Mouse (Mus musculus) natural killer cell, adult 2 months (primary cell): ENCODE data around the gene Pnpla2.
A peak's percentile ranks its signal among the peaks of the same experiment; 100 is the strongest.
"Not testable (repeated sequence)": the region's sequence is repeated elsewhere in the genome, so short reads cannot be mapped to it uniquely, and the experiment has no call there.

Experiments
- DNase-seq, 2 experiments: peaks; one replicate each; pipeline ENCODE4 v3.0.0; 2022; ENCODE audit warnings: low spot score in 2 of 2

Gene Pnpla2

DNA sequence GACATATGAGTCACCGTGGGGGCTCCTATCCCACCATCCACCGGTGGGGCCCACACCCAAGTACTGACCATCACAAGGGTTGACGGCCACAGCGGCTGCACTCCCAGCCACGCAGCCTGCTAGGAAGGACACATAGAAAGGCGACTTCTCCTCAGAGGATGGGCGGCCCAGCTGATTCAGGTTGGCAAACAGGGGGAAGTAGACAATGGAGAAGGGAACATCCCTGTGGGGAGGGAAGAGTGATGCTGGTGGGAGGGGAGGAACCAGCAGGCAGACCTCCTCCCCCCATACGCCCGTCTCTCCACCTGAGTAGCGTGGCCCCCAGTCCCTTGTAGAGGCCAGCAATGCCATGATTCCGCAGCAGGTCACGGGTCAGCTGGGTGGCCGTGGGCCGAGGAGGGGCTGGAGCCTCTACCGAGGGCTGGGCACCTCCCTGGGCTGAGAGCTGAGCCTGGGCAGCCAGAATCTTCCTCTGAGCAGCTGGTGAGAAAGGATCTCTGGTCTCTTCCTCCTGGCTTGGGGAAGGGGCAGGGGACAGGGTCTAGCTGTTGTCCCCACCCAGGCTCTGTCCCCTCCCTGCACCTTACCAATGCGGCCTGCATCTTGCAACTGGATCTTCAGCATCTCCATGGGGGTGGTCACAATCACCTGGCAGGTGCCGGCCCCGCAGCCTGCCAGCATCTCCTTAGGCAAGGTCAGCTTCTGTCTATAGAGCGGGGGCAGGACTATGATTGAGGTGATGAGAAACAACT, 23.4 kb upstream of the Pnpla2 start:
- no peak for DNase-seq

DNA sequence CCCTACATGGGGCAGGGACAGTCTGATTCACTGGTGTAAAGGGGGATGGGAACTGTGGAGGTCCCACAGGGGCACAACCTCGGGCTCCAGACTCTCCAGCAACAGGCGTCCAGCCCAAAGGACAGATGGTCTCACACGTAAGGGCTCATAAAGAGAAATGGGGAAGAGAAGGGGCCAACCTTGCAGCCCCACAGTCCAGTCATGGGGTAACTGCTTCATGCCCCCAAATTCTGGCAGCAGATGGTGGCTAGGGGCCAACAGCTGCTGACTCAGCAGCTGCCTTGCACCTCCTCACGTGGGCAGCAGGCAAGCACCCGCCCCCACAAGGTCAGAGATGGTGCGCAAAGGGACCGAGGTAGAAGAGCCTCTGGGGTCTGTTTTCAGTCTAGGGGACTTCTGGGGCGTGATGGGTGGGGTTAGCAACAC, 22.8 kb upstream of the Pnpla2 start:
- no peak for DNase-seq

- DNase-seq = no peak
Measured at GRCm38 (mm10) chr7:141432741-141433516, 22.1 kb upstream of the Pnpla2 start.

GRCm38 (mm10) chr7:141433517-141434400, 21.2 kb upstream of the Pnpla2 start:
- no peak for DNase-seq

GRCm38 (mm10) chr7:141434464-141434863, 20.5 kb upstream of the Pnpla2 start:
- no peak for DNase-seq

DNA sequence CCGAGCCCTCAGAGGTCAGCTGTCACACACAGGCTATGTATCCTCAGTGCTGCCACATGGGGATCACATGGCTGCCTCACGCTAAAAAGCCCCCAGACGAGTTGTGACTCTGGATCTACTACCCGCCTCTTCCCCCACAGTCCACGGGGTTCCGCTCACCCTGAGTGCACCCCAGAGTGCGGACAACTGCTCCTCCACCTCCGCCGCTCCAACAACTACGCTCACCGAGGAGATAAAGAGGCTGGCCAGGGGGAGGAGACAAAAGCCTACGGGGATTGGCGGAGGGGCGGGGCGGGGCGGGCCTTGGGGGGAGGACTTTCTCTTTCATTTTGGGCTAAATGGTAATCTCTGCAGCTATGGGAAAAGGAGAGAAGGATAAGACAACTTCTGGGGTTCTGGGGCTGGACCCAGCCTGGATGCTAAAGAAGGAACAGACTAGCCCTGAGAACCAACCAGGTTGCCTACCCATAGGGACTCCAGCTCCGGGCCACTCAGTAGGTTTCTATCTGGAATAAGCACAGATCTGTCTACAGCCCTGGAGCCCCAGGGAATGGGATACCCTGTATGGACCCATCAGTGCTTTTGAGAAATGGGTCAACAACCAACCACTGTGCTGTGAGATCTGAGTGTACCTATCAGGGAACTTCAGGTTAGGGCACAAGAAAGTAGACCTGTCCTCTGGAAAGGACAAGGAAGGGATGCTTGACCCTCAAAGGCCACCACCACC, 19.7 kb upstream of the Pnpla2 start:
- DNase-seq = peak; percentile 49 to 54

GRCm38 (mm10) chr7:141435856-141436522, 19.0 kb upstream of the Pnpla2 start:
- no peak for DNase-seq

DNA sequence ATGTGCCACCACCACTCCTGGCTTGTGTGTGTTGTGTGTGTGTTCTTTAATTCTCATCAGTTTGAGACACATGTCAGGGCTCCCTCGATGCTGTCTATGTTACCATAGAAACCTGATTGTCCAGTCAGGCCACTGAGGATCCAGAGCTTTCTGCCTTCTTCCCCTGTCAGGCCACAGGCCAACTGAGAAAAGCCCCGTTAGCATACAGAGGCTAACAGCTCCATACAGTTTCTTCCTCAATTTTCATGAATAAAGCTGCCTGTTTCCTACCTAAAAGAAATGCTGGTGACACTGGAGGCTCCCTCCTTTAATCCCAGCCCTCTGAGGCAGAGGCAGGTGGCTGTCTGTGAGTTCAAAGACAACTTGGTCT, 18.5 kb upstream of the Pnpla2 start:
- no peak for DNase-seq

DNA sequence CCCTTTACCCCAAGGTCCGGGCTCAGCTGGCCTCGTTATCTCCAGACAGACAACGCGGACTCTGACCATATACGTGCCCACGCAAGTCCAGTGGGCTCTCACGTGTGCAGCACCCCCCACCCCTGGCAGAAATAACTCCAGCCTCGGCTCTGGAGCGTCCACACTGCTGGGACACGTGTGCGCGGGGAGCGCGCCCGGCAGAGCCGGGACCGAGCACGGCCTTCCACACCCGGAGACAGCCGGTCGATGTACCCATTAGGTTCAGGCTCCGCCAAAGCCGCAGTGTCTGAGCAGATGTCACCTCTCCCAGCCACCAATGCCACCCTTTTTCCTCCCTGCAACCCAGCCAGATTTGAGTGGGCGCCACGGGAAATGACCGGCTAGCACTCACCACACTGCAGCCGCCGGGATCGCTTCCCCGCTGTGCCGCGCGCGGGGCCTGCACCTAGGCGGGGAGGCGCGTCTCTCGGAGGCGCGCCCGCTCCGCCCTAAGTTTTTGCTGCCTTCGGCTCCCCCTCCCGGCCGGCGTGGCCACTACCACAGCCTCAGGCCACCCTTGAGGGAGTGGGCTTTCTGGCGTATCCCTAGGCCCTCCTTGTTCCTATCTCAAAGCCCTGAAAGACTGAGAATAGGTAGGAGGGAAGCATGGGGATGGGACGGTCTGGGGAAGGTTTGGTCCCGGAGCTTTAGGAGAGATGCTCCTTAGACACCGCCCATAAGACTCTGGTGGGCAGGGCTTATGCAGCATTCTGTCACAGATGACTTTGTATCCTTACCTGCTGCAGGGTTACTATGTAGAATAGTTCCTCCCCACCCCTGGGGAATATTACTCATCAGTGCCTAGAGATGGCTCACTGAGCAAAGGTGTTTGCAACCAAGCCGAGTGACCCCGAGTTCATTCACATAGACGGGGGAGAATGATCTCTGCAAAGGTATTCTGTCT, 17.5 kb upstream of the Pnpla2 start, which contains the start of gene Slc25a22:
Slc25a22 (minus strand) TSS at position 715 of the 943 bp plus-strand sequence.
- DNase-seq = peak; percentile 69 to 79

DNA sequence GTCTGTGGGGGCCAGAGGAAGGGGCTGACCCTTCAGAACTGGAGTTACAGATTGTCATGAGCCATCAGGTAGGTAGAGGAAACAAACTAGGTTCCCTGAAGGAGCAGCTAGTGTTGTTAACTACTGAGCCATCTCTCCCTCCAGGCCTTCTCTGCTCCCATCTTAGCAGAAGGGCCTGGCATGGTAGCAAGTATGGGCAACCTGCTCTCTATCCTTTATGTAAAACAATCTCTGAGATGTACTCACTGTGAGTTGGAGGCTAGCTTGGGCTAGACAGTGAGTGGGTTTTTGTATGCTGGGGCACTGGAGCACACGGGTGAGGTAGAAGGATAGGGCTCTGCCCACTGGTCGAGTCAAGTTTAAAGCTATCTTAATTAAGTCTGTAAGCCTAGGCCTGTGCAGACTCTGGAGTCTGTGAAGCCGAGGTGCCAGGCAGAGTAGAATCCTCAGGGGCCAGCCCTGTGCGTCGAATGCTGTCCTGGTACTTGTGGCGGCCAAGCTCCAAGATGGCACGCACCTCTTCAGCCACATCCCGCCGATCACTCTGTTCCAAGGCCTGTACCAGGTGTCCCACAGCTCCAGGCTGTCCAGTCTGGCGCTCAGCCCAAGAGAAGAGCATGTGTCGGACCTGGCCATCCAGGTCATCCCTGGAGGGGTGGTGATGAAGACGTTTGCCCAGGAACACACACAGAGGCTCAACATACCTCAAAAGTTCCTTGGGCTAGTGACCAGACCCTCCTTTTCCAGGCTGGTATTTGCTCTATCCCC, 16.6 kb upstream of the Pnpla2 start:
- no peak for DNase-seq

DNA sequence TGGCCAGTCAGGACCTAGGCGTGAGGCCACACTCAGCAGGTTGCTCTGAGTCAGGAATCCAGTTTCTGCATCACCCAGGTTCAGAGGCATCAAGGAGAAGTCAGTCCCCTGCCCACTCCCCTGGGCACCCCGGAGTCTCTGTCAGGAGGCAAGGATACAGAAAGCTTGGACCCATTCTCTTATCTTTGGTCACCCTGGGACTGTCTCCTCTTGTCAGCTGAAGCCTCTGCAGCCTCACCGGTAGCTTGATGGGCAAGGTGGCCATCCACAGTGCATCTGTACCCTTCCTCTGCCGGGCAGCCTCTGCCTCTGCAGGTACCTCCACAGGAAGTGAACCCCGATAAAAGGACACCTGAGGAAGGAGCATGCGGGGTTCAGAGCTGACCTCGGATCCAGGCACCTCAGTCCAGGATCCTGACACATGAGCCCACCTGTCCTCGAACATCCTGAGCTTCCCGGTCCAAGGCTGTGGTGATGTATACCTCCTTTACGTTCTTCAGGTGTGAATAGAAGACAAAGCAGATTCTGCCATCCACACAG, 15.8 kb upstream of the Pnpla2 start:
- DNase-seq = no peak

DNA sequence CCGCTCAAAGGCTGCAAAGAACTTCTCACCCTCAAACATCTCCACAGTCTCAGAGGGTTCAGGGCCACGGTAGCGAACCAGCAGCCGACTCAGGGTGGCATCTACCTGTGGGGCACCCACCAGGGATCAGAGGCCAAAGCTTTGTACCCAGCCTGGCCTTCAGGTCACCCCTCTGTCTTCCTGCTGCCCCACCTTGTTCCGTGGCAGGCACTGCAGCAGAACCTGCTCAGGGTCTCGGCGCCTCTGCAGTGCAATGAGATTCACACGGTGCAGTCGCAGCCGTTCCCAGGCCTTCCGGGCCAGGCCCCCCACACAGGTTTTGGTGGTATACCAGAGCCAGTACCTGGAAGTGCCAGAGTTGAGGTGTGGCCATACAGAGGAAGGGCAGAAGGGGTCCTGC, 15.2 kb upstream of the Pnpla2 start:
- no peak for DNase-seq

DNA sequence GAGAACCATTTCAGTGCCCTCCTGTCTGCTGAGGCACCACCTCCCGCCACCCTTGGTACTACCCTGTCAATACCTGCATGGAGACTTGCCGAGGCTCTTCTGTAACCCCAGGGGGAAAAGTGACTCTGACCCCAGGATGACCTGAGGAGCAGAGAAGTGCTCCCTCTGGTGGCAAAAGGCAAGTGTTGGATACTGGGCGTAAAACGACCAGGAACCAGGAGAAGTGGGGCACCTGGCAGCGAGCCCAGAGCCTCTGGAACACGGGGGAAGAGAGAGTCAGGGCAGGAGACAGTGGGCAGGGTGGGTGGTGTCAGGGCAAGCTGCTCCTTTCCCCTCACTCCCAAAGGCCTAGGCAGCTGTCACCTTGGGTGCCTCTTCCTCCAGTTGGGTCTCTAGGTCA, 14.4 kb upstream of the Pnpla2 start:
- peak in 1 of 2 experiments; percentile 52 for DNase-seq

DNA sequence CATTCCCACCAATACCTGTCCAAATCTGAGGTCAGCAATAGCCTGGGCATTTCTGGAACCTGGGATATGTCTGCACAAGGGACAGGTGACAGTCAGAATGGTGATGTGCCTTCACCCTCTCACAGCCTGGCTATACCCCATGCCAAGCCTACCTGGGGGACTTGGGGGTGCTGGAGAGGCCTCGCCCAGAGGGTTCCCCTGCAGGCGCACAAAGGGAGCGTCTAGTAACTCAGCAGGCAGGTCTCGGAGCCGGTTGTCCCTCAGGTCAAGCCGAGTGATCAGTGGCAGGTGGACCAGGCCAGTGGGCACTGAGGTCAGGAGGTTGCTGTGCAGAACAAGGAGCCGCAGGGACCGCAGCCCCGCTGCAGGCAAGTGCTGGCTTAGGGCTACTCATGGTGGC, 13.5 kb upstream of the Pnpla2 start:
- DNase-seq = no peak

DNA sequence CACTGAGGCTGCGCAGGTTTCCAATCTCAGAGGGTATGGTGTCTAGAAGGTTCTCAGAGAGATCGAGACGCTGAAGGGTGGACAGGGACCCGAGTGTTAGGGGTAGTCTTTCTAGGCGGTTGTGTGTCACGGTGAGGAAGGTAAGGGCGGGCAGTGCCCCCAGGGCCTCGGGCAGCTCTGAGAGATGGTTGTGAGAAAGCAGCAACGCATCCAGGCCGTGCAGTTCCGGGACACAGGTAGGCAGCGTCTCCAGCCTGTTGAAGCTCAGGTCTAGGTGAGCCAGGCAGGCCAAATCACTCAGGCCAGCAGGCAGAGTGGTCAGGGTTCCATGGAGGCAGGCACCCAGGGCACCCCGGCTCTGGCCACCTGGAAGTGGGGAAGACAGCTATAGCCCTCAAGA, 12.8 kb upstream of the Pnpla2 start:
- DNase-seq = no peak

- no peak for DNase-seq
Measured at GRCm38 (mm10) chr7:141443081-141443821, 11.7 kb upstream of the Pnpla2 start.

- no peak for DNase-seq
Measured at GRCm38 (mm10) chr7:141443828-141444237, 11.2 kb upstream of the Pnpla2 start, which contains the start of gene Pidd1. Gene Pidd1, minus strand, starts transcription at chr7:141444025.

DNA sequence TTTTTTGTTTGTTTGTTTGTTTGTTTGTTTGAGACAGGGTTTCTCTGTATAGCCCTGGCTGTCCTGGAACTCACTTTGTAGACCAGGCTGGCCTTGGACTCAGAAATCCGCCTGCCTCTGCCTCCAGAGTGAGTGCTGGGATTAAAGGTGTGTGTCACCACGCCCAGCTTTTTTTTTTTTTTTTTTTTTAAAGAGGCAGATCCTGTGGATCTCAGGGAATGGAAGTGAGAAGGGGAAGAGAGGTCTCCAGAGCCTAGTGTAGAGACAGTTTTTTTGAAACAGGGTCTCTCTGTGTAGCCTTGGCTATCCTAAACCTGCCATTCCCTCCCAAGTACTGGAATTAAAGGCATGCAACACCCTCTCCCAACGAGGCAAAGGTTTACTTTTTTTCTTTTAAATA, 8.6 kb upstream of the Pnpla2 start:
- DNase-seq = not testable (repeated sequence)
